Mouse (Mus musculus): Measurements from ENCODE around the gene Dph2. TPM values are rescaled to one million over a fixed set of nuclear protein-coding genes. Genes with fewer than 3 reads are reported as not detected.

Gene Dph2
- polyA plus RNA-seq, 1 experiment from 2014 or later = 8.1 TPM

GRCm38 (mm10) chr4:117841566-117841965 is 50.3 kb downstream of the Dph2 start:
- no peaks in the 10 kb centered on the region for H3K9me3 ChIP-seq (ENCODE audit: control insufficient read depth, low read length)
- ATAC-seq (ENCODE audit: low FRiP score, low TSS enrichment) (peak; percentile 32; the same call in 1 of the 2 replicates), DNase-seq (ENCODE audit: low spot score) (no peak)
- no peak overlapping the region for H3K4me3 ChIP-seq (ENCODE audit: low read depth, low read length)
- H3K27ac ChIP-seq (replicated peaks) = peak overlapping the region; percentile 46
- no peaks in the 10 kb centered on the region for H3K27me3 ChIP-seq (ENCODE audit: control insufficient read depth, insufficient read depth, low read length)
- H3K4me2 ChIP-seq (replicated peaks; ENCODE audit: low read depth) = no peak overlapping the region
- peaks cover 9% of the 10 kb centered on the region for H3K4me1 ChIP-seq (replicated peaks; ENCODE audit: control insufficient read depth, insufficient read depth)
- TF ChIP-seq EP300 (optimal IDR thresholded peaks at IDR 0.05) = no peak
- no peak for TF ChIP-seq CTCF (IDR thresholded peaks at IDR 0.05; ENCODE audit: low read depth)
- WGBS = 62% methylated on average over 3 of the region's 3 CpGs
- no peak overlapping the region for H3K9ac ChIP-seq (ENCODE audit: low read length)
- peaks cover 6% of the 10 kb centered on the region for H3K36me3 ChIP-seq (ENCODE audit: control insufficient read depth, insufficient read depth, low read length)

GRCm38 (mm10) chr4:117840821-117841220 is 51.0 kb downstream of the Dph2 start:
- H3K27ac ChIP-seq (replicated peaks) = peak overlapping the region; percentile 79
- H3K27me3 ChIP-seq (ENCODE audit: control insufficient read depth, insufficient read depth, low read length) = no peaks in the 10 kb centered on the region
- no peak overlapping the region for H3K4me2 ChIP-seq (replicated peaks; ENCODE audit: low read depth)
- no peaks in the 10 kb centered on the region for H3K9me3 ChIP-seq (ENCODE audit: control insufficient read depth, low read length)
- DNase-seq (ENCODE audit: low spot score) (peak; percentile 56), ATAC-seq (ENCODE audit: low FRiP score, low TSS enrichment) (peak; percentile 59)
- no peak overlapping the region for H3K9ac ChIP-seq (ENCODE audit: low read length)
- peaks cover 3% of the 10 kb centered on the region for H3K36me3 ChIP-seq (ENCODE audit: control insufficient read depth, insufficient read depth, low read length)
- H3K4me3 ChIP-seq (ENCODE audit: low read depth, low read length) = no peak overlapping the region
- H3K4me1 ChIP-seq (replicated peaks; ENCODE audit: control insufficient read depth, insufficient read depth) = peaks cover 9% of the 10 kb centered on the region
- WGBS = 78% methylated on average over 5 of the region's 5 CpGs
- TF ChIP-seq EP300 (optimal IDR thresholded peaks at IDR 0.05) = no peak
- no peak for TF ChIP-seq CTCF (IDR thresholded peaks at IDR 0.05; ENCODE audit: low read depth)

GRCm38 (mm10) chr4:117839366-117839765 is 52.5 kb downstream of the Dph2 start:
- Histone ChIP-seq H3K4me1 (replicated peaks; ENCODE audit: control insufficient read depth, insufficient read depth) (peaks cover 9% of the 10 kb centered on the region), H3K4me2 (replicated peaks; ENCODE audit: low read depth) (no peak overlapping the region), H3K36me3 (ENCODE audit: control insufficient read depth, insufficient read depth, low read length) (no peaks in the 10 kb centered on the region; the same call in 1 of the 2 replicates), H3K9me3 (ENCODE audit: control insufficient read depth, low read length) (no peaks in the 10 kb centered on the region), H3K4me3 (ENCODE audit: low read depth, low read length) (no peak overlapping the region), H3K27me3 (ENCODE audit: control insufficient read depth, insufficient read depth, low read length) (no peaks in the 10 kb centered on the region), H3K27ac (replicated peaks) (peak overlapping the region; percentile 79; the same call in 1 of the 2 replicates), H3K9ac (ENCODE audit: low read length) (no peak overlapping the region)
- no peak for ATAC-seq (ENCODE audit: low FRiP score, low TSS enrichment)
- TF ChIP-seq EP300 (optimal IDR thresholded peaks at IDR 0.05) (no peak), CTCF (IDR thresholded peaks at IDR 0.05; ENCODE audit: low read depth) (no peak)
- WGBS = 66% methylated on average over 6 of the region's 6 CpGs
- no peak for DNase-seq (ENCODE audit: low spot score)

Other genes with a start within 250 kb of the Dph2 start
- gene Dmap1, start 209.8 kb downstream of the Dph2 start, polyA plus RNA-seq (2015; fragmentation: Nextera tagmentation; extraction: Ambion mirVana) = 27.5 and 27.8 TPM in 2 replicates
- not detected in 2 replicates for gene Gm12845, start 167.6 kb downstream of the Dph2 start, polyA plus RNA-seq (2015; fragmentation: Nextera tagmentation; extraction: Ambion mirVana)
- gene Klf17, start 126.4 kb downstream of the Dph2 start, polyA plus RNA-seq (2015; fragmentation: Nextera tagmentation; extraction: Ambion mirVana) = 0.12 and 0.16 TPM in 2 replicates
- gene Slc6a9, start 57.5 kb downstream of the Dph2 start, polyA plus RNA-seq (2015; fragmentation: Nextera tagmentation; extraction: Ambion mirVana) = 20.6 and 25.2 TPM in 2 replicates
- gene Ccdc24, start 19.5 kb downstream of the Dph2 start, polyA plus RNA-seq (2015; fragmentation: Nextera tagmentation; extraction: Ambion mirVana) = 0.33 and 0.41 TPM in 2 replicates
- 11.9 and 12.1 TPM in 2 replicates for gene B4galt2, start 8.5 kb downstream of the Dph2 start, polyA plus RNA-seq (2015; fragmentation: Nextera tagmentation; extraction: Ambion mirVana)
- 242 and 249 TPM in 2 replicates for gene Atp6v0b, start 4.7 kb downstream of the Dph2 start, polyA plus RNA-seq (2015; fragmentation: Nextera tagmentation; extraction: Ambion mirVana)
- gene Ipo13, start 23.0 kb upstream of the Dph2 start, polyA plus RNA-seq (2015; fragmentation: Nextera tagmentation; extraction: Ambion mirVana) = 21.5 and 24.6 TPM in 2 replicates
- 3.8 TPM in 2 replicates for gene Artn, start 37.7 kb upstream of the Dph2 start, polyA plus RNA-seq (2015; fragmentation: Nextera tagmentation; extraction: Ambion mirVana)
- 3.0 and 3.2 TPM in 2 replicates for gene St3gal3, start 242.9 kb upstream of the Dph2 start, polyA plus RNA-seq (2015; fragmentation: Nextera tagmentation; extraction: Ambion mirVana)

All from stomach, postnatal 0 days (tissue).